Mouse (Mus musculus) bone marrow, adult 2 months (tissue): ENCODE data around the gene 1700034J05Rik. TPM values are rescaled to one million over a fixed set of nuclear protein-coding genes. Genes with fewer than 3 reads are reported as not detected.

ENCODE experiments used
- H3K27ac ChIP-seq: fragments of 200-500 bp; 2 replicates; pipeline ENCODE4 v1.5.1; 2012; ENCODE audit warnings: low read depth, mild to moderate bottlenecking, control low read depth, inconsistent platforms, low read length; ENCODE audit not compliant: control insufficient read depth, poor library complexity, insufficient read depth
- H3K4me1 ChIP-seq: fragments of 200-500 bp; 2 replicates; pipeline ENCODE4 v1.6.1; 2011; ENCODE audit warnings: low read length; ENCODE audit not compliant: control insufficient read depth, insufficient read depth
- H3K4me3 ChIP-seq: fragments of 200-500 bp; replicated peaks from 2 replicates; pipeline ENCODE3; 2011; ENCODE audit warnings: mild to moderate bottlenecking, low read depth, low read length, control low read depth; ENCODE audit not compliant: control insufficient read depth
- CTCF ChIP-seq: fragments of 200-500 bp; IDR thresholded peaks from 2 replicates; pipeline ENCODE4 v1.5.1; 2011; ENCODE audit warnings: low read length, control low read depth; ENCODE audit not compliant: control insufficient read depth, insufficient read depth
- POLR2A ChIP-seq: fragments of 200-500 bp; IDR thresholded peaks from 2 replicates; pipeline ENCODE4 v1.6.1; 2011; ENCODE audit warnings: low read depth, mild to moderate bottlenecking, control low read depth, low read length, borderline replicate concordance; ENCODE audit not compliant: control insufficient read depth
- WGBS: fragments of 180-500 bp; shearing (Covaris S2); methylation state at CpG from one replicate; pipeline ENCODE4 v1.1.7; 2018; 5-methylcytosine and 5-hydroxymethylcytosine counted together
- polyA plus RNA-seq: library from polyadenylated mRNA; stranded (reverse); fragments of >200 nt; gene quantifications from 2 replicates; pipeline ENCODE4 v1.2.4, GENCODE M21; 2011; ENCODE audit warnings: low replicate concordance; ENCODE audit not compliant: missing spikeins, insufficient read depth, insufficient read length

1700034J05Rik gene
- polyA plus RNA-seq, 1 experiment = not detected

GRCm38 (mm10) chr6:146972009-146972408 is 17.8 kb upstream of the 1700034J05Rik start:
- Histone ChIP-seq H3K27ac (no peak overlapping the region), H3K4me3 (no peak overlapping the region), H3K4me1 (no peaks in the 10 kb centered on the region)
- WGBS = 80% methylated on average over 6 of the region's 6 CpGs
- TF ChIP-seq POLR2A (no peak), CTCF (no peak)

- Histone ChIP-seq H3K4me3 (no peak overlapping the region), H3K4me1 (no peaks in the 10 kb centered on the region), H3K27ac (no peak overlapping the region)
- TF ChIP-seq POLR2A (no peak), CTCF (no peak)
- WGBS = 31% methylated on average over 3 of the region's 3 CpGs
Observed at GRCm38 (mm10) chr6:146971366-146971765, 17.1 kb upstream of the 1700034J05Rik start.

GRCm38 (mm10) chr6:146970811-146971210 is 16.6 kb upstream of the 1700034J05Rik start:
- TF ChIP-seq CTCF (no peak), POLR2A (no peak)
- 80% methylated on average over 3 of the region's 3 CpGs for WGBS
- Histone ChIP-seq H3K4me3 (no peak overlapping the region), H3K27ac (no peak overlapping the region), H3K4me1 (no peaks in the 10 kb centered on the region)

- Histone ChIP-seq H3K4me1 (no peaks in the 10 kb centered on the region), H3K4me3 (no peak overlapping the region), H3K27ac (no peak overlapping the region)
- TF ChIP-seq CTCF (no peak), POLR2A (no peak)
- WGBS = 83% methylated on average over 6 of the region's 6 CpGs
Observed at GRCm38 (mm10) chr6:146967836-146968235, 13.6 kb upstream of the 1700034J05Rik start.

GRCm38 (mm10) chr6:146966446-146967019 is 12.3 kb upstream of the 1700034J05Rik start:
- Histone ChIP-seq H3K4me1 (no peaks in the 10 kb centered on the region), H3K27ac (no peak overlapping the region), H3K4me3 (no peak overlapping the region)
- TF ChIP-seq POLR2A (no peak), CTCF (no peak)
- 77% methylated on average over 12 of the region's 12 CpGs for WGBS

DNA sequence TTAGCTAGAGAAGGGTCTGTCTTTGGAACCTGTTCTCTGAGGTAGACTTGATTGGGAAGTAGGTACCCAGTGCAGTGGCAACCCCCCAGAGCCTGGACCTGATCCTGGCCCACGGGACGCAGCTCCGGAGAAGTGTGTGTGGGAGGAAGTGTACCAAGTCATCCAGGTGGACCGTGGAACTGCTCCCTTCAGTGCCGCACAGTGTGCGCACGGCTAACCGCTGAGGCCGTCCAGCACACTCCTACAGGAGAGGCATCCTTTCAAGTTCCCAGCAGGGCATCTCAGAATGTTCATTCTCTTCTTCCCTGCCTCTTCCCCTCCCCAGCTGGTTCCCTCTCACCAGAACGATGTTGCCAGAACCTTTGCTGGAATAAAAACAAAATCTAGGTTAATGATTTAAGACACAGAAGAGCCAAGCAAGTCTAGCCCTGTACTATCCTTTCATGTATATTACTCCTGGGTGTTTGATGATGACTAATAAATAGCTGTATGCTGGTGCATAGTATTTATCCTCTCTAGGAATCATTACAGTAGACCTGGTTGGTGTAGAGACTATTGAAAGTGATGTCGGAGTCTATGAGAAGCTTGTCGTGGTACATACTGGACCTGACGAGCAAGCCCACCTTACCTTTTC is 11.0 kb upstream of the 1700034J05Rik start:
- 88% methylated on average over 13 of the region's 13 CpGs for WGBS
- Histone ChIP-seq H3K4me1 (no peaks in the 10 kb centered on the region), H3K27ac (no peak overlapping the region), H3K4me3 (no peak overlapping the region)
- TF ChIP-seq CTCF (no peak), POLR2A (no peak)

DNA sequence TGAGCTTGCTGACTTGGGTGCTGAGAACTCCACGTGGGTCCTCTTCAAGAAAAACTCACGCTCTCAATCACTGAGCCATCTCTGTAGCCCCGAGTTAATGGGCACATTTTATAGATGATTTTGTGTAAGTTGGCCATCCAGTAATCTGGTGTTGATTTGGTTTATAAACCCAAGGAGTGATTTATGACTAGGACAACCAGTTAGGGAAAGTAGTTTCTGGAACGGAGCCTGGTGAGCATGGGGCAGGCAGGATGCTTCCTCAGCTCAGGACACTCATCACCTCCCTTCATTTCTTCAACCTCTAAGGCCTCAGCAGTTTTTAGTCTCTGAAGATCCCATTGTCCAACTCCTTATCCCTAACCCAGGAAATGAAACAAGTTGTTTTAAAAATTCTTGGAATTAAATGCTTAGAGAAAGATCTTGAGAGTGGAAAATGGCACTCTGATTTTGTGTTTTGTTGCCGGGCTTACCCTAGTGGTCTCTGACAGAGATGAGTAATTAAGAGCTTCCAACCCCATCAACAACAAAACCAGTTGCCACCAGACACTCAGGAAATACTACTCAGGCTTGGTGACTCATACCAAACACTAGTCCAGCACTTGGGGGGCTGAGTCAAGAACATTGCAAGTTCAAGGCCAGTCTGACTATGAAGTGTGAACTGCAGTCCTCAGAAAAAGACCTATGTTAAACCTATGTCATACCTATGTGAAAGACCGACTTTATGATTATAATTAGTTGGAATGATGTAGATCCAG is 9.4 kb upstream of the 1700034J05Rik start:
- Histone ChIP-seq H3K4me3 (no peak overlapping the region), H3K4me1 (no peaks in the 10 kb centered on the region), H3K27ac (no peak overlapping the region)
- WGBS = 83% methylated on average over 6 of the region's 6 CpGs
- TF ChIP-seq POLR2A (no peak), CTCF (no peak)

DNA sequence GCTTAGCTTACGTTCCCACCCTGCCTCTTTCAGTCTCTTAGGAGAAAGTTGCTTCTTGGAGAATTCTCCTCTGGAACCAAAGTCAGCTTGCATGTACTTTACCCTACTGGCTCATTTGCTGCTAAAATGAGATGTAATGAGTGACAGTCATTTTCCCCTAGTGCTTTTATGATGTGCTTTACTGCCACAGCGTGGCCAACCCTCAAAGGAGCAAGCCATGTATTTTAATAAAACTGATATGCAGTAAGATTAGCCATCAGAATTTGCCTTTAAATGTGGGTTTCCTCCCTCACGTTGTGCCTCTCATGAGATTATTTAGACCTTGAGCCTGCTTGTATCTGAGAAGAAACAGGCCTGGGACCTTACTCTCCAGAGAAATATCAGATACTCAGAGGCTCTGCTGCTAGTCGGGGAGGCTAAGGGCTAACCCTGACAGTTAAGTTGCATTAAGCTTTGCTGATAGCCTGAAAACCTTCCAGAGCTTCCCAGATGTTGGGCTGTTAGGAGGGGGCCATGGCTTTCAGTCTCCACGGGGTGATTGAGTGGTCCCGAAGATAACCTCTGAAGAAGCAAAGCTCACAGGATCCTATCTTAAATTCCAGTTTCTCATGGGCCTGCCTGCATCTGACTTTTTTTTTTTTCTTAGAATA is 7.7 kb upstream of the 1700034J05Rik start:
- no peak overlapping the region for H3K27ac ChIP-seq
- no peaks in the 10 kb centered on the region for H3K4me1 ChIP-seq
- 51% methylated on average over 6 of the region's 6 CpGs for WGBS
- no peak overlapping the region for H3K4me3 ChIP-seq
- no peak for TF ChIP-seq CTCF
- no peak for TF ChIP-seq POLR2A
